Mouse (Mus musculus) heart, embryonic 15.5 days (tissue): ENCODE data around the gene Jam3. TPM values are rescaled to one million over a fixed set of nuclear protein-coding genes. Genes with fewer than 3 reads are reported as not detected.
"Not testable (repeated sequence)": the region's sequence is repeated elsewhere in the genome, so short reads cannot be mapped to it uniquely, and the experiment has no call there.

Source experiments
- ATAC-seq: fragments of 200-750 bp; cut with Nextera tagmentation; replicated peaks from 2 replicates; pipeline ENCODE4 v1.8.0; 2017; ENCODE audit warnings: low read depth, moderate TSS enrichment; ENCODE audit not compliant: insufficient number of reproducible peaks, insufficient read depth, low FRiP score
- H3K27ac ChIP-seq: fragments of 300-500 bp; sonication (generic); 2 replicates; pipeline ENCODE4 v1.5.1; 2015; ENCODE audit warnings: mild to moderate bottlenecking, inconsistent platforms
- H3K27me3 ChIP-seq: fragments of 300-500 bp; sonication (generic); 2 replicates; pipeline ENCODE4 v1.6.1; 2015; ENCODE audit warnings: inconsistent platforms
- H3K36me3 ChIP-seq: fragments of 300-500 bp; sonication (generic); 2 replicates; pipeline ENCODE4 v1.6.1; 2015; ENCODE audit warnings: mild to moderate bottlenecking, inconsistent platforms
- H3K4me1 ChIP-seq: fragments of 300-500 bp; sonication (generic); replicated peaks from 2 replicates; pipeline ENCODE4 v1.6.1; 2015; ENCODE audit warnings: inconsistent platforms
- H3K4me2 ChIP-seq: fragments of 300-500 bp; sonication (generic); 2 replicates; pipeline ENCODE4 v1.6.1; 2015; ENCODE audit warnings: inconsistent platforms, mild to moderate bottlenecking, moderate library complexity
- H3K4me3 ChIP-seq: fragments of 300-500 bp; sonication (generic); 2 replicates; pipeline ENCODE4 v1.5.1; 2015; ENCODE audit warnings: mild to moderate bottlenecking, inconsistent platforms
- H3K9ac ChIP-seq: fragments of 300-500 bp; sonication (generic); 2 replicates; pipeline ENCODE4 v1.6.1; 2015; ENCODE audit warnings: mild to moderate bottlenecking, inconsistent platforms
- H3K9me3 ChIP-seq: fragments of 300-500 bp; sonication (generic); replicated peaks from 2 replicates; pipeline ENCODE4 v1.6.1; 2016; ENCODE audit warnings: inconsistent platforms
- whole genome bisulfite sequencing: fragments of 180-500 bp; shearing (Covaris S2); methylation state at CpG from one replicate; pipeline ENCODE4 v1.1.7; 2015; ENCODE audit warnings: mixed read lengths; 5-methylcytosine and 5-hydroxymethylcytosine counted together
- polyA plus RNA-seq: library from polyadenylated mRNA; unstranded; fragments of >200 nt; fragmentation: Nextera tagmentation; extraction: Ambion mirVana; gene quantifications from 2 replicates; pipeline ENCODE4 v1.2.1, GENCODE M21; 2015

Jam3 gene
- polyA plus RNA-seq, 1 experiment from 2014 or later = 44.6 TPM

GRCm38 (mm10) chr9:27166981-27167380 lies 11.8 kb upstream of the Jam3 start:
- H3K27ac ChIP-seq = no peak overlapping the region
- H3K4me1 ChIP-seq = no peaks in the 10 kb centered on the region
- H3K27me3 ChIP-seq = no peaks in the 10 kb centered on the region
- WGBS = 88% methylated on average over 1 of the region's 1 CpGs
- no peaks in the 10 kb centered on the region for H3K36me3 ChIP-seq
- no peak for ATAC-seq
- no peaks in the 10 kb centered on the region for H3K9me3 ChIP-seq
- no peak overlapping the region for H3K4me3 ChIP-seq
- no peak overlapping the region for H3K4me2 ChIP-seq
- H3K9ac ChIP-seq = no peak overlapping the region

- H3K4me1 ChIP-seq = no peaks in the 10 kb centered on the region
- no peak overlapping the region for H3K4me3 ChIP-seq
- H3K9me3 ChIP-seq = no peaks in the 10 kb centered on the region
- no peak for ATAC-seq
- H3K9ac ChIP-seq = no peak overlapping the region
- no peaks in the 10 kb centered on the region for H3K36me3 ChIP-seq
- H3K4me2 ChIP-seq = no peak overlapping the region
- no peaks in the 10 kb centered on the region for H3K27me3 ChIP-seq
- no peak overlapping the region for H3K27ac ChIP-seq
- 76% methylated on average over 3 of the region's 3 CpGs for WGBS
Observed at GRCm38 (mm10) chr9:27165596-27165995, 10.4 kb upstream of the Jam3 start.

- Histone ChIP-seq H3K27me3 (no peaks in the 10 kb centered on the region), H3K9ac (no peak overlapping the region), H3K9me3 (no peaks in the 10 kb centered on the region), H3K36me3 (no peaks in the 10 kb centered on the region), H3K4me1 (no peaks in the 10 kb centered on the region), H3K27ac (no peak overlapping the region), H3K4me2 (no peak overlapping the region), H3K4me3 (no peak overlapping the region)
- WGBS = 69% methylated on average over 2 of the region's 2 CpGs
- ATAC-seq = no peak
Observed at GRCm38 (mm10) chr9:27164957-27165356, 9.7 kb upstream of the Jam3 start.

- not testable (repeated sequence) for H3K9me3 ChIP-seq, H3K27me3 ChIP-seq, H3K36me3 ChIP-seq, H3K27ac ChIP-seq, H3K4me2 ChIP-seq, H3K4me3 ChIP-seq, H3K9ac ChIP-seq, H3K4me1 ChIP-seq, ATAC-seq
- WGBS = 82% methylated on average over 5 of the region's 5 CpGs
Observed at GRCm38 (mm10) chr9:27163661-27164060, 8.4 kb upstream of the Jam3 start.

GRCm38 (mm10) chr9:27153861-27154260 lies 1.4 kb downstream of the Jam3 start:
- 78% methylated on average over 4 of the region's 4 CpGs for WGBS
- no peak overlapping the region for H3K27ac ChIP-seq
- no peak for ATAC-seq
- H3K9ac ChIP-seq = no peak overlapping the region
- H3K4me2 ChIP-seq = peak overlapping the region; percentile 70
- H3K36me3 ChIP-seq = no peaks in the 10 kb centered on the region
- H3K27me3 ChIP-seq = no peaks in the 10 kb centered on the region
- H3K9me3 ChIP-seq = no peaks in the 10 kb centered on the region
- H3K4me1 ChIP-seq = peaks cover 23% of the 10 kb centered on the region
- H3K4me3 ChIP-seq = peak overlapping the region; percentile 79; the same call in 1 of the 2 replicates

- no peaks in the 10 kb centered on the region for H3K9me3 ChIP-seq
- peaks cover 36% of the 10 kb centered on the region for H3K4me1 ChIP-seq
- 27% methylated on average over 9 of the region's 9 CpGs for WGBS
- H3K27ac ChIP-seq = peak overlapping the region; percentile 46
- no peaks in the 10 kb centered on the region for H3K36me3 ChIP-seq
- H3K9ac ChIP-seq = no peak overlapping the region
- no peak overlapping the region for H3K4me3 ChIP-seq
- no peak for ATAC-seq
- peak overlapping the region; percentile 46 for H3K4me2 ChIP-seq
- no peaks in the 10 kb centered on the region for H3K27me3 ChIP-seq
Observed at GRCm38 (mm10) chr9:27149836-27150235, 5.4 kb downstream of the Jam3 start.

GRCm38 (mm10) chr9:27148631-27149471 lies 6.4 kb downstream of the Jam3 start:
- Histone ChIP-seq H3K4me3 (0 out of 2 replicates have a peak overlapping the region, but pooled peaks have one; percentile 6), H3K9me3 (no peaks in the 10 kb centered on the region), H3K4me2 (peak overlapping the region; percentile 46), H3K9ac (no peak overlapping the region), H3K4me1 (peaks cover 35% of the 10 kb centered on the region), H3K27ac (0 out of 2 replicates have a peak overlapping the region, but pooled peaks have one; percentile 46), H3K36me3 (no peaks in the 10 kb centered on the region), H3K27me3 (no peaks in the 10 kb centered on the region)
- ATAC-seq = no peak; the same call in 1 of the 2 replicates
- 32% methylated on average over 18 of the region's 18 CpGs for WGBS

- no peak overlapping the region for H3K4me2 ChIP-seq
- H3K27ac ChIP-seq = no peak overlapping the region
- no peaks in the 10 kb centered on the region for H3K27me3 ChIP-seq
- no peaks in the 10 kb centered on the region for H3K9me3 ChIP-seq
- H3K4me1 ChIP-seq = peaks cover 34% of the 10 kb centered on the region
- WGBS = 69% methylated on average over 8 of the region's 8 CpGs
- H3K4me3 ChIP-seq = no peak overlapping the region
- no peak overlapping the region for H3K9ac ChIP-seq
- no peak for ATAC-seq
- H3K36me3 ChIP-seq = no peaks in the 10 kb centered on the region
Observed at GRCm38 (mm10) chr9:27147946-27148345, 7.3 kb downstream of the Jam3 start.

- Histone ChIP-seq H3K4me3 (no peak overlapping the region), H3K4me1 (peaks cover 34% of the 10 kb centered on the region), H3K27me3 (no peaks in the 10 kb centered on the region), H3K36me3 (0 out of 2 replicates have a peak, but pooled peaks cover 5% of the 10 kb centered on the region), H3K4me2 (no peak overlapping the region), H3K9ac (no peak overlapping the region), H3K27ac (no peak overlapping the region), H3K9me3 (no peaks in the 10 kb centered on the region)
- no peak for ATAC-seq
- 80% methylated on average over 2 of the region's 2 CpGs for WGBS
Observed at GRCm38 (mm10) chr9:27146826-27147225, 8.4 kb downstream of the Jam3 start.

GRCm38 (mm10) chr9:27144996-27145395 lies 10.2 kb downstream of the Jam3 start:
- WGBS = 67% methylated on average over 5 of the region's 5 CpGs
- no peak overlapping the region for H3K9ac ChIP-seq
- H3K4me1 ChIP-seq = peaks cover 41% of the 10 kb centered on the region
- H3K27ac ChIP-seq = no peak overlapping the region
- H3K4me2 ChIP-seq = no peak overlapping the region
- ATAC-seq = no peak
- H3K9me3 ChIP-seq = no peaks in the 10 kb centered on the region
- H3K4me3 ChIP-seq = no peak overlapping the region
- H3K27me3 ChIP-seq = no peaks in the 10 kb centered on the region
- H3K36me3 ChIP-seq = 0 out of 2 replicates have a peak, but pooled peaks cover 5% of the 10 kb centered on the region

GRCm38 (mm10) chr9:27144271-27144840 lies 10.9 kb downstream of the Jam3 start:
- Histone ChIP-seq H3K27ac (no peak overlapping the region), H3K4me3 (no peak overlapping the region), H3K27me3 (no peaks in the 10 kb centered on the region), H3K9ac (no peak overlapping the region), H3K4me2 (no peak overlapping the region), H3K4me1 (peaks cover 37% of the 10 kb centered on the region), H3K9me3 (no peaks in the 10 kb centered on the region), H3K36me3 (0 out of 2 replicates have a peak, but pooled peaks cover 5% of the 10 kb centered on the region)
- WGBS = 61% methylated on average over 4 of the region's 4 CpGs
- ATAC-seq = no peak
